In genomic region chr3:105653544-105654380, GRCm38 (mm10) we compare ENCODE assay signal across 14 mouse cellular contexts. TPM values are rescaled to one million over a fixed set of nuclear protein-coding genes. Genes with fewer than 3 reads are reported as not detected.
DNase-seq lines count a peak whose midpoint lies in the region; ATAC-seq lines count a peak whose summit lies in the region.
"Had no signal": no experiment of that assay in that cellular context is flagged by ENCODE, and none has a peak within 500 bp of the region (broad histone marks: within the 10 kb centered on the region; RNA-seq: fewer than 3 reads in every experiment).

No protein-coding gene starts in this region.

- H3K36me3 ChIP-seq in forebrain, embryonic 16.5 days (ENCODE audit: control insufficient read depth, insufficient read depth): no peaks in the 10 kb centered on the region
- no peaks in the 10 kb centered on the region for H3K36me3 ChIP-seq in forebrain, embryonic 13.5 days (ENCODE audit: poor library complexity, severe bottlenecking)
- H3K36me3 ChIP-seq: embryonic facial prominence, embryonic 10.5 days; heart, embryonic 12.5 days had no signal

- H3K27ac ChIP-seq in forebrain, embryonic 16.5 days (ENCODE audit: low read length): no peak overlapping the region
- no peak overlapping the region for H3K27ac ChIP-seq in forebrain, embryonic 13.5 days
- H3K27ac ChIP-seq: embryonic facial prominence, embryonic 10.5 days had no signal

- H3K4me3 ChIP-seq in forebrain, embryonic 16.5 days (replicated peaks; ENCODE audit: low read length): no peak overlapping the region
- no peak overlapping the region for H3K4me3 ChIP-seq in forebrain, embryonic 13.5 days
- H3K4me3 ChIP-seq: embryonic facial prominence, embryonic 10.5 days; heart, embryonic 12.5 days had no signal

- DNase-seq in left cerebral cortex, postnatal 4 days: peak; percentile 76
- DNase-seq in left cerebral cortex, postnatal 10 days (ENCODE audit: extremely low spot score in 1 of 2, low spot score in 2 of 2): no peak
- peak; percentile 88 for DNase-seq in cerebellum, adult 9-10 months
- DNase-seq in layer of hippocampus, postnatal 14 days (ENCODE audit: low spot score in 2 of 2): peak; percentile 24 to 41
- no peak for DNase-seq in ovary, postnatal 14 days (ENCODE audit: low spot score)
- DNase-seq: heart, postnatal 4 days; kidney, postnatal 25 days; thymus, adult 18-20 months had no signal

- H3K9me3 ChIP-seq in forebrain, embryonic 16.5 days (ENCODE audit: control insufficient read depth, low read length): no peaks in the 10 kb centered on the region
- H3K9me3 ChIP-seq in forebrain, embryonic 13.5 days (replicated peaks): no peaks in the 10 kb centered on the region
- H3K9me3 ChIP-seq: embryonic facial prominence, embryonic 10.5 days had no signal

- intact Hi-C loops in left cerebral cortex, postnatal 4 days (cut with DNase I): loop anchor here (10.0 kb wide), 1 partner anchor 199 kb away; the partner anchor contains the start of gene Kcnd3
- intact Hi-C loops in left cerebral cortex, postnatal 10 days (cut with DNase I): no loop called here

- H3K4me2 ChIP-seq in forebrain, embryonic 16.5 days (ENCODE audit: low read length): no peak overlapping the region
- H3K4me2 ChIP-seq in forebrain, embryonic 13.5 days: no peak overlapping the region
- H3K4me2 ChIP-seq: heart, embryonic 12.5 days had no signal

- H3K9ac ChIP-seq in forebrain, embryonic 16.5 days (replicated peaks; ENCODE audit: low read depth, low read length): no peak overlapping the region
- no peak overlapping the region for H3K9ac ChIP-seq in forebrain, embryonic 13.5 days
- H3K9ac ChIP-seq: heart, embryonic 12.5 days had no signal

- H3K4me1 ChIP-seq in forebrain, embryonic 16.5 days (replicated peaks; ENCODE audit: control insufficient read depth, insufficient read depth, low read length): peaks cover 5% of the 10 kb centered on the region
- no peaks in the 10 kb centered on the region for H3K4me1 ChIP-seq in forebrain, embryonic 13.5 days
- H3K4me1 ChIP-seq: embryonic facial prominence, embryonic 10.5 days; heart, embryonic 12.5 days had no signal

- ATAC-seq in forebrain, embryonic 16.5 days: peak; percentile 59
- ATAC-seq in forebrain, embryonic 13.5 days: no peak; the same call in 1 of the 2 replicates
- ATAC-seq in erythroid progenitor cell, adult 5-6 weeks (replicated peaks; ENCODE audit: low FRiP score, poor library complexity, severe bottlenecking): no peak
- ATAC-seq: intestine, embryonic 16.5 days had no signal

- 77% methylated on average over 13 of the region's 13 CpGs for WGBS in forebrain, embryonic 16.5 days
- 86% methylated on average over 13 of the region's 13 CpGs for WGBS in forebrain, embryonic 13.5 days

- no peaks in the 10 kb centered on the region for H3K27me3 ChIP-seq in forebrain, embryonic 16.5 days (replicated peaks; ENCODE audit: control insufficient read depth, insufficient read depth, low read length)
- 0 out of 2 replicates have a peak, but pooled peaks cover 8% of the 10 kb centered on the region for H3K27me3 ChIP-seq in forebrain, embryonic 13.5 days
- H3K27me3 ChIP-seq: heart, embryonic 12.5 days had no signal

RNA-seq across cellular contexts. Expression of gene Ddx20, which starts 33.6 kb away (rescaled TPM):
- 31.6 and 35.3 TPM in 2 replicates for polyA plus RNA-seq in forebrain, embryonic 16.5 days (2015; fragmentation: Nextera tagmentation; extraction: Ambion mirVana)
- polyA plus RNA-seq in forebrain, embryonic 13.5 days (2015; fragmentation: Nextera tagmentation; extraction: Ambion mirVana): 36.2 and 38.3 TPM in 2 replicates
- total RNA-seq in left cerebral cortex, postnatal 4 days (2021): 10 to 100 TPM; 15.3 to 16.3 TPM
- total RNA-seq in left cerebral cortex, postnatal 10 days (2021): 10 to 100 TPM; 12.2 to 14.5 TPM
- total RNA-seq in layer of hippocampus, postnatal 14 days (2021): 10 to 100 TPM in 1 of 2 experiments, 1 to 10 TPM in 1; 9.5 to 12.3 TPM
- total RNA-seq in erythroid progenitor cell, adult 5-6 weeks (2015; ENCODE audit: low replicate concordance): 21.3 and 28.1 TPM in 2 replicates
- total RNA-seq in erythroid progenitor cell, adult 5-6 weeks (2017; ENCODE audit: low replicate concordance): 25.4 and 33.1 TPM in 2 replicates

RNA-seq across cellular contexts. Expression of gene Inka2, which starts 50.6 kb away (rescaled TPM):
- polyA plus RNA-seq in forebrain, embryonic 16.5 days (2015; fragmentation: Nextera tagmentation; extraction: Ambion mirVana): 3.2 and 3.9 TPM in 2 replicates
- 2.5 and 3.6 TPM in 2 replicates for polyA plus RNA-seq in forebrain, embryonic 13.5 days (2015; fragmentation: Nextera tagmentation; extraction: Ambion mirVana)
- total RNA-seq in left cerebral cortex, postnatal 4 days (2021): 10 to 100 TPM; 14.7 to 15.5 TPM
- total RNA-seq in left cerebral cortex, postnatal 10 days (2021): 10 to 100 TPM; 41.2 to 42.6 TPM
- 10 to 100 TPM; 50.0 to 50.9 TPM for total RNA-seq in layer of hippocampus, postnatal 14 days (2021)
- not detected in 2 replicates for total RNA-seq in erythroid progenitor cell, adult 5-6 weeks (2015; ENCODE audit: low replicate concordance)
- total RNA-seq in erythroid progenitor cell, adult 5-6 weeks (2017; ENCODE audit: low replicate concordance): not detected in 2 replicates

Comparison
In these comparisons a context has a peak if more than half of its experiments do, and no peak if none do; other contexts are left out.
1. DNase-seq: peak in left cerebral cortex, postnatal 4 days (single experiment), cerebellum, adult 9-10 months (single experiment) and layer of hippocampus, postnatal 14 days (2 of 2); none in left cerebral cortex, postnatal 10 days (0 of 2) and ovary, postnatal 14 days (single experiment).
2. RNA of gene Inka2, which starts 50.6 kb away (total RNA-seq): 50.0 to 50.9 TPM in layer of hippocampus, postnatal 14 days, 41.2 to 42.6 TPM in left cerebral cortex, postnatal 10 days and 14.7 to 15.5 TPM in left cerebral cortex, postnatal 4 days; not detected in erythroid progenitor cell, adult 5-6 weeks; every median in the first group is over 10 times any median in the second.